Mouse (Mus musculus) kidney, adult 18-20 months (tissue): Measurements from ENCODE around the gene Cradd.

ENCODE experiments used
- DNase-seq: peaks from one replicate; pipeline ENCODE4 v3.0.0; 2021

Gene Cradd

DNA sequence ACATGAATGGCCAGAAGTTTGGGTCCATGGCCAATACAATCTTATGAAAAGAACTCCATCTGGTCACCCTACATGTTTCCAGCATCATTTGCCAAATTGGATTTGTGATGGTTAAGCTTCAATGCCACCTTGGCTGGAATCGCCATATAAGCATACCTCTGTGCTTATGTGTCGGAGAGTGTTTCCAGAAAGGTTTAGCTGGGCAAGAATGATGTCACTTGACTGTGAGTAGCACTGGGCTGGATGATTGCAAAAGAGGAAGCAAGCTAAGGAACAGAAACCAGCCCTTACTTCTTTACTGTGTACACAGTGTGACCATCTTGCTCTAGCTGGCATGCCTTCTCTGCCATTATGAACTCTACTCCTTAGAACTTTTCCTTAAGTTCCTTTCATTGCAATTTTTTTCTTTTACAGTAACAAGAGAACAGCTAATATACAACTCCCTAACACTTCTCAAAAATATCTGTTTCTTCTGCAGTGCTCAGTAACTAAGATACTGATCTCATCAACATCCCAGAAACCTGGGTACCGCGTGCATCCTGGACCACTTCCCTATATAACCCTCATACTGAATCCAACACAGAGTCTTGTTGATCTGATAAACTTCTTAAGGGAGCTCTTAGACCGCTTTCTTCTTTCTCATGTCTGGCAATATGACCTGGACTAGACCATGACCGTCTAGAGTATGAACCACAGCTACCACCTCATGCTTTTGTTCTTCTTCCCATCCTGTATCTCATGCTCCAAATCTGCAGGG is 172.7 kb downstream of the Cradd start:
- no peak for DNase-seq

GRCm38 (mm10) chr10:95149666-95150065 is 174.3 kb downstream of the Cradd start:
- DNase-seq: no peak

DNA sequence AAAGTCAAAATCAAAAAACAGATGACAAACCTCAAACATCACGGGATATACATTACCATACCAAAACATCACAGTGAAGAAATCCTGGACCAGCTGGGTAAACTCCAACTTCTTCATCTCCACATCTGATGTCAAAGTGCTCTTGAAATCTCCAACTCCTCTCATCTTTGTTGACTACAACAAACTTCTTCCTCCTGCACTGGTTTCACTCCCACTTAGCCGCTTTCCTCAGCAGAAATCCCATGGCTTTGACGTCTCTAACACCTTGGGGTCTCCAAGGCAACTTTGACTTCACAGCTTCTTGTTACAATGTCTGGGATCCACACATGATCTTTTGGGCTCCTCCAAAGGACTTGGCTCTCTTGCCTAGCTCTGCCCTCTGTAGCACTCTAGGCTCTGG is 175.3 kb downstream of the Cradd start:
- DNase-seq: no peak

DNA sequence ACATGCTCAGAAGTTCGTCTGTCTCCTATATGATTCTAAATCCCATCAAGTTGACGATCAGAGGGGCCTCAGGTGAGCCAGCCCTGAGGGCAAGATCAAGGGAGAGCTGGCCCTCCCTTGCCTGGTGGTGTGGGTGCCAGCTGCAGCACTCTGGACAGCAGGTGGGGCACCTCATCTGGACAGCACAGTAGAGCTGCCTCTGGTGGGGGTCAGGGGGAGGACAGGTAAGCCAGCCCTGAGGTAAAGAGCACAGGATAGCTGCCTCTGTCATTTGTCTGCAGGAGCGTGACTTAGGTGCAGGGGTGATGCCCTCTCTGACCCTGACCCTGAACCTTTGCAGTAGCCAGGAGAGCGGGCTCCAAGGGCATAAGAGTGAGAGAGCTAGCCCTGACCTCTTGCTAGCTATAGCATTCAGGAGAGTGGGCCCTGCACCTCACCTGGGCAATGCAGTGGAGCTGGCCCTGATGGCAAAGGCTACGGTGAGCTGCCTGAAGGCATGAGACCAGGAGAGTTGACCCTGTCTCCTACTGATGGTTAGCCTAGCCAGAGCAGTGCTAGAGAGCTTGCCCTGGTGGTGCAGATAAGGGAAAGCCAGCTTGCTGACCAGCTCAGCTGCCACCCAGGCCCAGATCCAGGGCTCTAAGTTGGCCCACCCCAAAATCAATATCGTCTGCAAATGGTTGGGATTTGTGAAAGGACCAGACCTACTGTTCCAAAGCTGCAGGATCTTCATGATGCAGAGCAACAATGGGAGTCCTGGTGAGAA is 176.6 kb downstream of the Cradd start:
- DNase-seq: peak; percentile 17

DNA sequence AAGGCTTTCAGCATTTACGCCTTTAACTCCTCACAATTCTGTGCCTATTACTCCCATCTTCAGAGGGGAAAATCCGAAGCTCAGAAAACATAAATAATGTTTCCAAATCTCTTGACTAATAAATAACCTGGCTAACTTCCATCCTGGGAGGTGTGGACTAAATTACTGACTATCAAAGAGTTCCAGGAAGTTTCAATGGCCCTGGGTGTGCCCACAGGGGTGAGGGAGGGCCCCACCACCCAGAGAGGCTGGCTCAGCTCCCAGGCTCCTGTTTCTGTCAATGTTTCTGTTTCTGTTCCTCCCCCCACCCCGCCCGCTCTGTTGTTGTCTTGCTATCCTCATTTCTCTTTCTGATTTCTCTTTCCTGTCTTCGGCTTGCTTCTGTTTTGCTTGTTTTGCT is 177.4 kb downstream of the Cradd start:
- DNase-seq: peak; percentile 66

DNA sequence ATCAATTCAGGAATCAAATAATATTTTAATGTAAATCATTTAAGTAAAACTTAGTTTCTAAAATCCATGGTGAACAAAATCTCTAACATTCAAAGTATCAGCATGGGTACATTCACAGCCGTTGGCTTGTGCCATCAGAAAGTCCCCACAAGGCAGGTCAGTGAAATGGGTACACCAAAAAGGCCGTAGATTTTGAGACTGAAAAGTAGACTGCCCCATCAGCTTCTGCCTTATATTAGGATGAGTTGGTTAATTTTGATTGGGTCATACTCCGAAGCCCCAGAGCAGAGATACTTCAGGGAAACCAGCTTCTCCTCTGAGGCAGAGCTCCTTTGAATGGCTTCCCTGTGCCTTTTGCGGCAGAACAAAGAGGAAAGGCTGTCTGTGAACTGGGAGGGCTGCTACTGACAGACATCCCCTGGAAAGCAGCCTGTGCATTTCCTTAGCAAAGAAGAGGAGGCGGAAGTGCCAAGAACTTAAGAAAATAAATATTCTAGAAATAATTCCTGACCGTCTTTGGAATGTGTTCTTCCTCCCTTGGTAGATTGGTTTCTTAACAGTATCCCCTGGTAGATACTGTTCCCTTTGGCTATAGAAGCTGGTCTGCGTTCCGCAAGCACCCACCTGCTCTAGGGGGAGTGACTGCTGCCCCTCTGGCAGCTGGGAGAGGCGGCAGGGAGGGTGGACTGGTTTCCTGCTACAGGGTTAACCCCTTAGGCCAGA is 178.6 kb downstream of the Cradd start:
- peak; percentile 29 for DNase-seq

DNA sequence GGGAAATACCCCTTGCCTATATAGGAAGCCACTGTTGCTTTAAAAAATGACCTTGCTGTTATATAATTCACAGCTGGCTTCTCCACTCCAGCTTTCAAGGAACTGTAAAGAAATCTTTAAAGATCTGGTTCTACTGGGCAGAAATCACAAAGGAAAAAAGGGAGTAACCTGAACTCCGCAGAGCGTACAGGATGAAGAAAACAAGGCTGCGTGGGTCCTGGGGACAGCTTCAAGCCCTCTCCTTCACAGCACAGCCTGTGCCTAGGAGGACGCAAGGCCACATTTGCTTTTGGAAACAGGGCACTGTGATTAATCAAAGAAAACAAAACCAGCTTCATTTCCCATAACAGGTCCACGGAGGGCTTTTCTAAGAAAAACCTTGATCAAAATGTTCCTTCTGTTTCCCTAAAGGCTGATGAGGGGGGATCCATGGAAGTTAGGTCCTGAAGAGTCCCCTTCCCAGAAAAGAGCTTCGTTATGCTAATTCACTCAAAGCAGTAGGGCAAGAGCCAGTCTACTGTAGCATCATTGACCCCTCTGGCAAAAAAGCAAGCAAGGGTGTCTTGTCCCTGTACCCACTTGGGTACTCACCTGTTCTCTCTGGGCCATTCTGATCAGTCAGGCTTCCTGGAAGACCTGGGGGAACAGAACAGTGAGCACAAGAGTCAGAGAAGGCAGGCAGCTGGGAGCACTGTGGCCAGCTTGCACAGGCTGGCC is 179.4 kb downstream of the Cradd start:
- peak; percentile 13 for DNase-seq

DNA sequence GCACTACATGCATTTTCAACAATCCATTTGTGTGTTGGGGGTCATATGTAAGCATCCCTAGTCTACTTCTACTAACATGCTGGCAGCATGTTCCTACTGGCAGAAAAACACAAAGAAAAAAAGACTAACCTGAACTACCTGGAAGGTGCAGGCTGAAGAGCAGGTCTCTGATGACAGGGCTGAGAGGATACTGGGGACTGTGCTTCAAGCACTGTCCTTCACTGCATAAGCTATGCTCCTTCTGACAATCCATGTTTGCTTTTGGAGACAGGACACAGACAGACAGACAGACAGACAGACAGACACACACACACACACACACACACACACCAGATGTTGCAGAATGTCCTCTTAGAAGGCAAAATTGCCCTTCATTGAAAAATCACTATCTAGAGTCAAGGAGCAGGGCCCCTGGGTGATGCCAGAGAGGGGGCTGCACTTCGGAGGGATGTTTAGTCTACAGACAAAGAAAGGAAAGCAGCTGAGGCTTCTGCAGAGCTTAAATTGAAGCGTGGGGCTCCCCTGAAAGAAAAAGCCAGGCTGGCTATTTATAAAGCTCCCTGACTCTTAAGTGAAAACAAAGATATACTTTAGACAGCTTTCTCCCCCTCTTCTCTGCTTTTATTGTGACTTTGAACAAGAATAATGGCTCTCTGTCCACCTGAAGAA is 180.4 kb downstream of the Cradd start:
- no peak for DNase-seq

GRCm38 (mm10) chr10:95142844-95143435 is 181.0 kb downstream of the Cradd start:
- DNase-seq: peak; percentile 78

DNA sequence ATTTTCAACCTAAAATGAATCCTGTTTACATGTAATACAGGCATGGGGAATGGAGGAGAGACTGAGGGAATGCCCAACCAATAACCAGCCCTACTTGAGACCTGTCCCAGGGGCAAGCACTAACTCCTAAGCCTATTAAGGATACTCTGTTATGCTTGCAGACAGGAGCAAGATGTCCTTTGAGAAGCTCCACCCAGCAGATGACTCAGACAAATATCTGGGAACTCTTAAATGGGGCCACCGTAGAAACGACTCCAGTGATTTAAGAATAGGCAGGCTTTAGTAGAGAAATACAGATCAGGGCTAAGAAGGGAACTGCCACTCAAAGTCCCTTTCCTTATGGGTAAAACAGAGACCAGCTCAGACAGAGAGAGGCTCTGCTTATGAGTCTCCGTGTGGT is 182.9 kb downstream of the Cradd start:
- no peak for DNase-seq

DNA sequence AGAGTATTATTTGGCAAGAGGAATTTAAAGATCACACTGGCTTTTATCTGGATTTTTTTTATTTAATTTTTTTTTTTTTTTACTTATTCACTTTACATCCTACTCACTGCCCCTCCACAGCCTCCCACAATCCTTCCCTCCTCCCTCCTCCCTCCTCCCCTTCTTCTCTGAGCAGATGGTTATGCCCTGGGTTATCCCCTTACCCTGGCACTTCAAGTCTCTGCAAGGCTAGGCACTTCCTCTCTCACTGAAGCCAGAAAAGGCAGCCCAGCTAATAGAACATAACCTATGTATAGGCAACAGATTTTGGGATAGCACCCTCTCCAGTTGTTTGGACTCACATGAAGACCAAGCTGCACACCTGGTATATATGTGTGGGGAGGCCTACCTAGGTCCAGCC is 183.7 kb downstream of the Cradd start:
- DNase-seq: no peak

- DNase-seq: no peak
Measured at GRCm38 (mm10) chr10:95139645-95140044, 184.3 kb downstream of the Cradd start.

DNA sequence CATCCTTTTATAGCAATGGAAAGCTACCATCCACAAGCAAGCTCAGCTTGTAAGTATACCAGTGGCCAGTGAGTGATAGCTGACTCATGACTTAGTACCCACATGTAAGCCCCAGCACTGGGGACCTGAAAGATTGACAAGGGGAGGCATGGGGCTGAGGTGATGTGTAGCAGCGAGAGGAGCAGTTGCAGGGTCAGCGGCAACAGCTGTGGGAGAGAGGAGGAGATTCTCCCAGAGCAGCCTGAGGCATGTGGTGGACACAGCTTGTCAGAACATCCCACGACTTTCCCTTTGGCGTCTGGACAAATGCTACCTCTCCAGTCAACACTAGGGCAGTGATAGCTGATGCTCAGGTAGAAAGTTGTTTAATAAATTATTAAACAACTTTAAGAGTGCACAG is 190.9 kb downstream of the Cradd start:
- DNase-seq: no peak
